Mouse (Mus musculus) kidney, embryonic 15.5 days (tissue): Measurements from ENCODE around the gene Coa7. TPM values are rescaled to one million over a fixed set of nuclear protein-coding genes. Genes with fewer than 3 reads are reported as not detected.

Source experiments
- polyA plus RNA-seq: library from polyadenylated mRNA; unstranded; fragments of >200 nt; fragmentation: Nextera tagmentation; extraction: Ambion mirVana; gene quantifications from 2 replicates; pipeline ENCODE4 v1.2.1, GENCODE M21; 2015

Gene Coa7
- polyA plus RNA-seq, 1 experiment from 2014 or later, result 57.3 TPM

Other genes with a start within 250 kb of the Coa7 start
- 0.53 and 1.1 TPM in 2 replicates for gene Podn, start 231.7 kb upstream of the Coa7 start, polyA plus RNA-seq
- gene Scp2, start 183.1 kb upstream of the Coa7 start, polyA plus RNA-seq, result 228 and 229 TPM in 2 replicates
- gene Echdc2, start 162.7 kb upstream of the Coa7 start, polyA plus RNA-seq, result 36.4 and 37.2 TPM in 2 replicates
- gene Zyg11a, start 110.1 kb upstream of the Coa7 start, polyA plus RNA-seq, result 0.22 and 0.26 TPM in 2 replicates
- 10.6 and 12.2 TPM in 2 replicates for gene Zyg11b, start 27.0 kb upstream of the Coa7 start, polyA plus RNA-seq
- gene Shisal2a, start 55.2 kb downstream of the Coa7 start, polyA plus RNA-seq, result 1.0 and 1.7 TPM in 2 replicates
- 62.3 and 69.4 TPM in 2 replicates for gene Gpx7, start 78.8 kb downstream of the Coa7 start, polyA plus RNA-seq
- 70.3 and 74.0 TPM in 2 replicates for gene Tut4, start 131.3 kb downstream of the Coa7 start, polyA plus RNA-seq